Mouse (Mus musculus) C2C12 (cell line): Measurements from ENCODE around the gene Hist2h2be.
A peak's percentile ranks its signal among the peaks of the same experiment; 100 is the strongest.
"Not testable (repeated sequence)": the region's sequence is repeated elsewhere in the genome, so short reads cannot be mapped to it uniquely, and the experiment has no call there.

ENCODE experiments used
- CEBPB ChIP-seq: IDR thresholded peaks from one replicate; pipeline ENCODE4 v1.6.1; 2011; ENCODE audit warnings: low read depth, mild to moderate bottlenecking, control low read depth, moderate library complexity
- CTCF ChIP-seq: IDR thresholded peaks from one replicate; pipeline ENCODE4 v1.5.1; 2011; ENCODE audit not compliant: control insufficient read depth, insufficient read depth, insufficient read length
- FOSL1 ChIP-seq: IDR thresholded peaks from one replicate; pipeline ENCODE4 v1.8.0; 2011; ENCODE audit warnings: mild to moderate bottlenecking, low read length; ENCODE audit not compliant: poor library complexity, insufficient read depth, severe bottlenecking
- MAX ChIP-seq: IDR thresholded peaks from one replicate; pipeline ENCODE4 v1.6.1; 2011; ENCODE audit warnings: mild to moderate bottlenecking, control low read depth
- MYOD1 ChIP-seq: IDR thresholded peaks from one replicate; pipeline ENCODE4 v1.6.1; 2011; ENCODE audit warnings: low read depth; ENCODE audit not compliant: control insufficient read depth, insufficient read length
- MYOG ChIP-seq: IDR thresholded peaks from one replicate; pipeline ENCODE4 v1.6.1; 2011; ENCODE audit not compliant: control insufficient read depth, insufficient read length; ENCODE audit errors: extremely low read depth
- USF1 ChIP-seq: IDR thresholded peaks from one replicate; pipeline ENCODE4 v1.6.1; 2011; ENCODE audit warnings: low read depth, mild to moderate bottlenecking, control low read depth, moderate library complexity

- not testable (repeated sequence) for TF ChIP-seq CTCF, MAX, MYOG, USF1, MYOD1, FOSL1
- TF ChIP-seq CEBPB: peak; percentile 71
These were observed 24.3 kb downstream of the Hist2h2be start, which contains the start of gene Hist2h2aa1 for GRCm38 (mm10) chr3:96245003-96245886.
